Mouse (Mus musculus) ES-Bruce4 (cell line): Measurements from ENCODE around the gene Mmp21.

Experiments used
- CTCF ChIP-seq: IDR thresholded peaks from one replicate; pipeline ENCODE4 v1.8.1; 2011; ENCODE audit warnings: low read depth, low read length
- EP300 ChIP-seq: IDR thresholded peaks from 2 replicates; pipeline ENCODE4 v1.6.1; 2011; ENCODE audit warnings: low read depth, low read length; ENCODE audit not compliant: insufficient read depth
- POLR2A ChIP-seq: IDR thresholded peaks from one replicate; pipeline ENCODE4 v1.8.1; 2011; ENCODE audit warnings: low read length; ENCODE audit not compliant: insufficient read depth

GRCm38 (mm10) chr7:133699885-133700284, 20.0 kb upstream of the Mmp21 start:
- TF ChIP-seq POLR2A (no peak), CTCF (no peak), EP300 (no peak)
